Mouse (Mus musculus) forebrain, embryonic 15.5 days (tissue): ENCODE measurements around the gene Fsd2. TPM values are rescaled to one million over a fixed set of nuclear protein-coding genes. Genes with fewer than 3 reads are reported as not detected.

Source experiments
- ATAC-seq: fragments of 200-750 bp; cut with Nextera tagmentation; replicated peaks from 2 replicates; pipeline ENCODE4 v1.8.0; 2017; ENCODE audit warnings: mild to moderate bottlenecking, moderate TSS enrichment, moderate library complexity
- H3K27ac ChIP-seq: fragments of 300-500 bp; sonication (generic); replicated peaks from 2 replicates; pipeline ENCODE4 v1.5.1; 2015; ENCODE audit warnings: mild to moderate bottlenecking, inconsistent platforms
- H3K27me3 ChIP-seq: fragments of 300-500 bp; sonication (generic); 2 replicates; pipeline ENCODE4 v1.6.1; 2015; ENCODE audit warnings: inconsistent platforms
- H3K36me3 ChIP-seq: fragments of 300-500 bp; sonication (generic); 2 replicates; pipeline ENCODE4 v1.6.1; 2015; ENCODE audit warnings: mild to moderate bottlenecking, inconsistent platforms
- H3K4me1 ChIP-seq: fragments of 300-500 bp; sonication (generic); 2 replicates; pipeline ENCODE4 v1.6.1; 2015; ENCODE audit warnings: inconsistent platforms
- H3K4me2 ChIP-seq: fragments of 300-500 bp; sonication (generic); replicated peaks from 2 replicates; pipeline ENCODE4 v1.6.1; 2015; ENCODE audit warnings: mild to moderate bottlenecking, inconsistent platforms
- H3K4me3 ChIP-seq: fragments of 300-500 bp; sonication (generic); 2 replicates; pipeline ENCODE4 v1.5.1; 2015; ENCODE audit warnings: mild to moderate bottlenecking, inconsistent platforms
- H3K9ac ChIP-seq: fragments of 300-500 bp; sonication (generic); replicated peaks from 2 replicates; pipeline ENCODE4 v1.6.1; 2015; ENCODE audit warnings: mild to moderate bottlenecking, inconsistent platforms
- H3K9me3 ChIP-seq: fragments of 300-500 bp; sonication (generic); 2 replicates; pipeline ENCODE4 v1.6.1; 2016; ENCODE audit warnings: inconsistent platforms
- WGBS: fragments of 180-500 bp; shearing (Covaris S2); methylation state at CpG from one replicate; pipeline ENCODE4 v1.1.7; 2015; ENCODE audit warnings: mixed read lengths; 5-methylcytosine and 5-hydroxymethylcytosine counted together
- polyA plus RNA-seq: library from polyadenylated mRNA; unstranded; fragments of >200 nt; fragmentation: Nextera tagmentation; extraction: Ambion mirVana; gene quantifications from 2 replicates; pipeline ENCODE4 v1.2.1, GENCODE M21; 2015

Gene Fsd2
- polyA plus RNA-seq, 1 experiment from 2014 or later, result 0.31 TPM

GRCm38 (mm10) chr7:81536478-81536877 is 30.3 kb downstream of the Fsd2 start:
- H3K9me3 ChIP-seq, result no peaks in the 10 kb centered on the region
- H3K9ac ChIP-seq, result no peak overlapping the region
- H3K36me3 ChIP-seq, result peaks cover 38% of the 10 kb centered on the region
- no peaks in the 10 kb centered on the region for H3K27me3 ChIP-seq
- no peak overlapping the region for H3K4me3 ChIP-seq
- H3K4me2 ChIP-seq, result no peak overlapping the region
- WGBS, result 90% methylated on average over 4 of the region's 4 CpGs
- ATAC-seq, result no peak
- H3K27ac ChIP-seq, result no peak overlapping the region
- H3K4me1 ChIP-seq, result peaks cover 14% of the 10 kb centered on the region

DNA sequence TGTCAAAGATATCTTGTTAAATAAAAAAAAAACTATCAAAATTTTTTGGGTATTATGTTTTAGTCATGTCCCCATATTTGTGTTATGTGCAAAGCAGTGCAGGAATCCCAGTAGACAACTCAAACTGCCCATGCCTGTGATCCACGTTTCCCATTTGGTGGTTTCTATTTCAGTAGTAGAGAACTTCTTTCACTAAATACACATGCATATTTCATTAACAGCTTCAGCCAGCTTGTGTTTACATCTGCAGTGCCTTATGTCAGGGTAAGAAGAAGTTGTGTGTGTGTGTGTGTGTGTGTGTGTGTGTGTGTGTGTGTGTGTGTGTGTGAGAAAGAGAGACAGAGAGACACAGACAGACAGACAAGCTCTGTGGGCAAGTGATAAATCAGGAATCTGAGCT is 35.3 kb downstream of the Fsd2 start:
- H3K9me3 ChIP-seq, result no peaks in the 10 kb centered on the region
- peaks cover 71% of the 10 kb centered on the region for H3K36me3 ChIP-seq
- H3K9ac ChIP-seq, result no peak overlapping the region
- 77% methylated on average over 1 of the region's 1 CpGs for WGBS
- H3K27me3 ChIP-seq, result no peaks in the 10 kb centered on the region
- H3K4me1 ChIP-seq, result peaks cover 2% of the 10 kb centered on the region; the same call in 1 of the 2 replicates
- H3K4me2 ChIP-seq, result no peak overlapping the region
- no peak overlapping the region for H3K4me3 ChIP-seq
- no peak for ATAC-seq
- no peak overlapping the region for H3K27ac ChIP-seq

DNA sequence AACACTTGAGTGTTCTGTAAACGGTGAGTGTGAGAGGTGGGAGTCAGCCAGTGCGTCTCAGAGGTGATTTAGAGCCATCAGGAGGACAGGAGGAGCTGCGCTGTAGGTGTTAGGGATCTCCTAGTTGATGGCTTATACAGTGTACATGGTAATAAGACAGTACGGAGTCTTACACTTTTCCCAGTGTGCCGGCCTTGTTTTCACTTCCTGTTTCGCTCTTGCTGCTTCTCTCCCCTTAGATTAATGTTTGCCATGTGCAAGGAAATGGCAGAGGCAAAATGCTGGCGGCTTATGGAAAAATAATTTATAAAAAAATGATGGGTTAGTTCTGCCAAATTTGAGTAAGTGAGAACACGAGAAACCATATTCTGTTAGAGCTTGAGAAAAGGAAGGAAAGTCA is 37.8 kb downstream of the Fsd2 start:
- H3K36me3 ChIP-seq, result peaks cover 61% of the 10 kb centered on the region
- no peaks in the 10 kb centered on the region for H3K9me3 ChIP-seq
- H3K27ac ChIP-seq, result no peak overlapping the region
- H3K4me2 ChIP-seq, result no peak overlapping the region
- no peaks in the 10 kb centered on the region for H3K27me3 ChIP-seq
- no peak overlapping the region for H3K9ac ChIP-seq
- WGBS, result 90% methylated on average over 8 of the region's 8 CpGs
- peaks cover 20% of the 10 kb centered on the region for H3K4me1 ChIP-seq
- no peak for ATAC-seq
- H3K4me3 ChIP-seq, result no peak overlapping the region

DNA sequence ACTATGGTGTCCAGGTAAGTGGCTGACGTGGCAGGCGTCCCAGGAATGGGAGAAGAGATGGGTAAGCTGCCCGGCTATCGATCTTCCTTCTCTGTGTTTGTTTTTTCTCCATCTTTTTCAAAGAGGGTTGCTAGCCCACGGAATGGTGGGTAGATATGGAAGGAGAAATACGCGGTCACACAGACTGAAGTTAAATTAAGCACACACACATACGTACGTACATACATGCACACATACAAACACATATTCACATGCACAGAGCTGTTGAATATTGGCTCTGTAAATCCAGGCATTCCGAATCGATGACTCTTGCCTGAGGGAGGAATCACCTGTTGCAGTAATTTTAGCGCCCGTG is 43.1 kb downstream of the Fsd2 start:
- Histone ChIP-seq H3K4me3 (peak overlapping the region; percentile 62), H3K27ac (peak overlapping the region; percentile 92), H3K4me2 (peak overlapping the region; percentile 70), H3K9me3 (no peaks in the 10 kb centered on the region), H3K36me3 (peaks cover 13% of the 10 kb centered on the region), H3K4me1 (peaks cover 28% of the 10 kb centered on the region), H3K27me3 (no peaks in the 10 kb centered on the region), H3K9ac (peak overlapping the region; percentile 71)
- WGBS, result 11% methylated on average over 13 of the region's 13 CpGs
- peak; percentile 46; the same call in 1 of the 2 replicates for ATAC-seq

- H3K4me2 ChIP-seq, result peak overlapping the region; percentile 70
- WGBS, result under 1% methylated on average over 31 of the region's 31 CpGs
- H3K36me3 ChIP-seq, result peaks cover 12% of the 10 kb centered on the region
- peak overlapping the region; percentile 62 for H3K4me3 ChIP-seq
- H3K9me3 ChIP-seq, result no peaks in the 10 kb centered on the region
- peak; percentile 98 for ATAC-seq
- H3K9ac ChIP-seq, result peak overlapping the region; percentile 71
- peaks cover 28% of the 10 kb centered on the region for H3K4me1 ChIP-seq
- no peaks in the 10 kb centered on the region for H3K27me3 ChIP-seq
- peak overlapping the region; percentile 92 for H3K27ac ChIP-seq
Measured at GRCm38 (mm10) chr7:81523008-81523662, 43.6 kb downstream of the Fsd2 start.

- no peaks in the 10 kb centered on the region for H3K27me3 ChIP-seq
- H3K9ac ChIP-seq, result no peak overlapping the region
- no peak overlapping the region for H3K4me3 ChIP-seq
- no peaks in the 10 kb centered on the region for H3K36me3 ChIP-seq
- ATAC-seq, result no peak
- no peaks in the 10 kb centered on the region for H3K9me3 ChIP-seq
- 76% methylated on average over 6 of the region's 6 CpGs for WGBS
- H3K27ac ChIP-seq, result no peak overlapping the region
- no peak overlapping the region for H3K4me2 ChIP-seq
- H3K4me1 ChIP-seq, result no peaks in the 10 kb centered on the region
Measured at GRCm38 (mm10) chr7:81516154-81517030, 50.4 kb downstream of the Fsd2 start.

DNA sequence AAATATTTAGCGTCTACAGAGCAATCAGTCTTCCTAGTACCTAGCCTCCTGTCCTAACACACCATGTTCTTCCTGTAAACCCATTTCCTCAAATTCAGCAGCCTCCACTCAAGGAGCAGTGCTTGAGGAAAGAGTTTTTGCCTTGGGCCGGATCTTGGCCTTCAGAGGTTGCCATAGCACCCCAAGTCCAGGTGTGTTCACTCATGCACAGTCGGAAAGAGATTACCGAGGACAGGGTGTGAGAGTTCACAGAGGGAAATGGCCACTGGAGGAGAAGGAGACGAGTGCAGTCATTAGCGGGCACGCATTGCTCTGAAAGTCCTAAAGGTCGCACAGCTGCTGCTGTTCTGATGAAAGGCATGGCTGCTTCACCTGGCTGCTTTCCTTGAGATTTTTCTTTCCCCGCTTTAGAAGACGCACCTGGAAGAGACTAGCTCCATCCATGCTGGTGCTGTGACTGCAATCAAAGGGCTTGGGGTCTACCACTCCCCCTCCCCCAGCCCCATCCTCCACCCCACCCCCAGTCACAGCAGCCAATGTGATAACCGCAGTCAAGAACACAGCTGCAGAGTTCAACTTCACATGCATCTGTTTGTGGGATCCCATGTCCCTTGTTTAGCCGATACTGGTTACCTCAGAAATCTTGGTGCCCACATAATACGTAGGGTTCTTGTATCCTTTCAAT is 51.7 kb downstream of the Fsd2 start:
- no peaks in the 10 kb centered on the region for H3K36me3 ChIP-seq
- H3K27ac ChIP-seq, result no peak overlapping the region
- no peak overlapping the region for H3K9ac ChIP-seq
- 66% methylated on average over 13 of the region's 13 CpGs for WGBS
- no peak for ATAC-seq
- no peak overlapping the region for H3K4me3 ChIP-seq
- H3K27me3 ChIP-seq, result no peaks in the 10 kb centered on the region
- no peaks in the 10 kb centered on the region for H3K9me3 ChIP-seq
- H3K4me2 ChIP-seq, result no peak overlapping the region
- no peaks in the 10 kb centered on the region for H3K4me1 ChIP-seq

- Histone ChIP-seq H3K4me1 (no peaks in the 10 kb centered on the region), H3K9me3 (no peaks in the 10 kb centered on the region), H3K27me3 (no peaks in the 10 kb centered on the region), H3K27ac (no peak overlapping the region), H3K4me2 (no peak overlapping the region), H3K9ac (no peak overlapping the region), H3K4me3 (no peak overlapping the region), H3K36me3 (no peaks in the 10 kb centered on the region)
- 81% methylated on average over 2 of the region's 2 CpGs for WGBS
- no peak for ATAC-seq
Measured at GRCm38 (mm10) chr7:81501050-81501449, 65.7 kb downstream of the Fsd2 start.

GRCm38 (mm10) chr7:81498181-81498580 is 68.6 kb downstream of the Fsd2 start, which contains the start of gene BC048679:
BC048679 (minus strand) TSS chr7:81498281.
- Histone ChIP-seq H3K27me3 (no peaks in the 10 kb centered on the region), H3K4me3 (no peak within 1 kb of the TSS), H3K4me1 (peaks cover 3% of the 10 kb centered on the region; the same call in 1 of the 2 replicates), H3K36me3 (no peaks in the 10 kb centered on the region), H3K9me3 (no peaks in the 10 kb centered on the region), H3K27ac (no peak within 1 kb of the TSS), H3K9ac (no peak within 1 kb of the TSS), H3K4me2 (no peak within 1 kb of the TSS)
- ATAC-seq, result no peak
- 77% methylated on average over 7 of the region's 7 CpGs for WGBS

- WGBS, result 18% methylated on average over 6 of the region's 6 CpGs
Measured at GRCm38 (mm10) chr7:81497171-81497570, 69.6 kb downstream of the Fsd2 start.

GRCm38 (mm10) chr7:81493331-81494021 is 73.3 kb downstream of the Fsd2 start, which contains the start of gene Ap3b2:
Ap3b2 (minus strand) TSS chr7:81493925.
- H3K9ac ChIP-seq, result peak within 1 kb of the TSS; percentile 96
- no peaks in the 10 kb centered on the region for H3K9me3 ChIP-seq
- H3K4me1 ChIP-seq, result peaks cover 21% of the 10 kb centered on the region
- no peaks in the 10 kb centered on the region for H3K27me3 ChIP-seq
- peak within 1 kb of the TSS; percentile 99 for H3K27ac ChIP-seq
- peak within 1 kb of the TSS; percentile 52 for H3K4me2 ChIP-seq
- WGBS, result under 1% methylated on average over 57 of the region's 57 CpGs
- H3K4me3 ChIP-seq, result peak within 1 kb of the TSS; percentile 91
- no peaks in the 10 kb centered on the region for H3K36me3 ChIP-seq
- ATAC-seq, result peak; percentile 94

More at GRCm38 (mm10) chr7:81497171-81497570, 69.6 kb downstream of the Fsd2 start:
- Histone ChIP-seq H3K9me3 (no peaks in the 10 kb centered on the region), H3K9ac (no peak overlapping the region), H3K27ac (no peak overlapping the region), H3K36me3 (no peaks in the 10 kb centered on the region), H3K4me2 (no peak overlapping the region), H3K4me1 (peaks cover 9% of the 10 kb centered on the region), H3K27me3 (no peaks in the 10 kb centered on the region), H3K4me3 (no peak overlapping the region)
- no peak for ATAC-seq
